Mouse (Mus musculus) liver, adult 2 months (tissue): ENCODE data around the gene Smap1. TPM values are rescaled to one million over a fixed set of nuclear protein-coding genes. Genes with fewer than 3 reads are reported as not detected.
A peak's percentile ranks its signal among the peaks of the same experiment; 100 is the strongest.

ENCODE experiments used
- DNase-seq: peaks from one replicate; pipeline ENCODE4 v3.0.0-alpha.2; 2011; ENCODE audit warnings: low read depth, low spot score; ENCODE audit errors: extremely low read depth
- H3K27ac ChIP-seq: fragments of 200-500 bp; replicated peaks from 2 replicates; pipeline ENCODE4 v1.5.1; 2012; ENCODE audit warnings: low read depth, mild to moderate bottlenecking, control low read depth, inconsistent platforms, low read length; ENCODE audit not compliant: insufficient read depth
- H3K27me3 ChIP-seq: fragments of 200-500 bp; 2 replicates; pipeline ENCODE4 v1.6.1; 2012; ENCODE audit warnings: mild to moderate bottlenecking, moderate library complexity, low read length, inconsistent platforms; ENCODE audit not compliant: control insufficient read depth, insufficient read depth
- H3K36me3 ChIP-seq: fragments of 200-500 bp; 2 replicates; pipeline ENCODE4 v1.6.1; 2012; ENCODE audit warnings: low read length, inconsistent platforms; ENCODE audit not compliant: control insufficient read depth, insufficient read depth
- H3K4me1 ChIP-seq: fragments of 200-500 bp; 2 replicates; pipeline ENCODE4 v1.6.1; 2011; ENCODE audit warnings: low read length; ENCODE audit not compliant: control insufficient read depth, insufficient read depth
- H3K4me3 ChIP-seq: fragments of 200-500 bp; 2 replicates; pipeline ENCODE4 v1.5.1; 2011; ENCODE audit warnings: low read depth, mild to moderate bottlenecking, control low read depth, low read length, moderate library complexity; ENCODE audit not compliant: insufficient read depth
- H3K79me2 ChIP-seq: fragments of 200-500 bp; 2 replicates; pipeline ENCODE4 v1.6.1; 2012; ENCODE audit warnings: inconsistent platforms, mild to moderate bottlenecking, low read length, moderate library complexity; ENCODE audit not compliant: control insufficient read depth, insufficient read depth
- H3K9ac ChIP-seq: fragments of 200-500 bp; 2 replicates; pipeline ENCODE4 v1.6.1; 2012; ENCODE audit warnings: low read depth, mild to moderate bottlenecking, control low read depth, inconsistent platforms, low read length
- CTCF ChIP-seq: fragments of 200-500 bp; IDR thresholded peaks from 2 replicates; pipeline ENCODE4 v1.5.1; 2011; ENCODE audit warnings: low read depth, low read length, control low read depth
- POLR2A ChIP-seq: fragments of 200-500 bp; IDR thresholded peaks from 2 replicates; pipeline ENCODE4 v1.6.1; 2011; ENCODE audit warnings: low read length, control low read depth; ENCODE audit not compliant: insufficient read depth; ENCODE audit errors: extremely low read depth
- WGBS: fragments of 180-500 bp; shearing (Covaris S2); methylation state at CpG from one replicate; pipeline ENCODE4 v1.1.7; 2018; 5-methylcytosine and 5-hydroxymethylcytosine counted together
- polyA plus RNA-seq: library from polyadenylated mRNA; depleted of rRNA; stranded (reverse); fragments of >200 nt; gene quantifications from 2 replicates; pipeline ENCODE4 v1.2.3, GENCODE M21; 2012
- total RNA-seq: library from RNA; depleted of rRNA; stranded (reverse); fragments of >200 nt; gene quantifications from 2 replicates; pipeline ENCODE4 v1.2.3, GENCODE M21; 2014

Gene Smap1
- total and polyA plus RNA-seq, 2 experiments, result 11.2 to 14.4 TPM

DNA sequence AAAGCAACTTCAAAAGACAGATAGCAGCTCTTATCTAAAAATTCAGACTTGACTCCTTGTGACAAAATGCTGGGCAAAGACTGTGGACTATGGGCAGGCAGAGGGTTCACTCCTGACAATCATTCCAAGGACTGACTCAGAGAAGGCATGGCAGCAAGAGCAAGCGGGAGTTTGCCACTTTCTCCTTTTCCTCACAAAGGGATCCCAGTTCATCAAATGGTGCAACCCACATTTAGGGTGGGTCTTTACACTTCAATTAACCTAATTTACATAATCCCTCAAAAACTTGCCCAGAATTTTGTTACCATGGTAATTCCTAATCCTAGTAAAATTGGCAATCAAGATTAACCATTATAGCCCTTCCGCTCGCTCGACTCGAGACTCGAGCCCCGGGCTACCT lies 37.2 kb downstream of the Smap1 start:
- no peak for DNase-seq
- Histone ChIP-seq H3K36me3 (peaks cover 2% of the 10 kb centered on the region; the same call in 1 of the 2 replicates), H3K79me2 (no peaks in the 10 kb centered on the region; the same call in 1 of the 2 replicates), H3K9ac (no peak overlapping the region), H3K27me3 (no peaks in the 10 kb centered on the region), H3K27ac (no peak overlapping the region), H3K4me3 (no peak overlapping the region), H3K4me1 (no peaks in the 10 kb centered on the region)
- no peak for TF ChIP-seq CTCF
- TF ChIP-seq POLR2A, result no peak
- 95% methylated on average over 7 of the region's 7 CpGs for WGBS

DNA sequence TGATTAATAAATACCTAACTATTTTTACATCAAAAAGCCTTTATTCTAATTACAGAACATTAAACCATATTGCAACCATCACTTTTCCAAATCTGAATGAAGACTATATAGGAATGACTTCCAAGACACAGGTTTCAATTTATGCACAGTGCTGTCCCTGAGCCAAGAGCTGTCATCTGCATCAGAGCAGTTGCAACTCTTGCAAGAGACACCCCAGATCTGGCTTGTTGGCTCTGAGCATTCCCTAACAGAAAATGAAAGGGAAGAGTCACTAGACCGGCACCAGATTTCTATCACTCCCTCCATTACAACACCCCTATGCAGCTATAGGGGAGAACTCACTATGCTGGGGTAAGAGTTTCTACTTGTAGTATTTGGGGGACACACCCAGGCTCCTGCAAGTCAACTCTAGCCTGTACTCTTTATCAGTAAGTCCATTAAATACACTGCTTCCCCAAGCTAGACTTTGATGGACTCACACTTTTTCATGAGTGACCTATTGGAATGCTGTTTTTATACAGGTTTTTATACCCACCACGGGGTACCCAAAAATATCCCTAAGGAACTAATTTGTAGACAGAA lies 37.9 kb downstream of the Smap1 start:
- no peak for DNase-seq
- Histone ChIP-seq H3K27me3 (no peaks in the 10 kb centered on the region), H3K27ac (no peak overlapping the region), H3K79me2 (no peaks in the 10 kb centered on the region; the same call in 1 of the 2 replicates), H3K9ac (no peak overlapping the region), H3K36me3 (peaks cover 2% of the 10 kb centered on the region), H3K4me1 (no peaks in the 10 kb centered on the region), H3K4me3 (no peak overlapping the region)
- WGBS, result 85% methylated on average over 2 of the region's 2 CpGs
- TF ChIP-seq POLR2A, result no peak
- TF ChIP-seq CTCF, result no peak

DNA sequence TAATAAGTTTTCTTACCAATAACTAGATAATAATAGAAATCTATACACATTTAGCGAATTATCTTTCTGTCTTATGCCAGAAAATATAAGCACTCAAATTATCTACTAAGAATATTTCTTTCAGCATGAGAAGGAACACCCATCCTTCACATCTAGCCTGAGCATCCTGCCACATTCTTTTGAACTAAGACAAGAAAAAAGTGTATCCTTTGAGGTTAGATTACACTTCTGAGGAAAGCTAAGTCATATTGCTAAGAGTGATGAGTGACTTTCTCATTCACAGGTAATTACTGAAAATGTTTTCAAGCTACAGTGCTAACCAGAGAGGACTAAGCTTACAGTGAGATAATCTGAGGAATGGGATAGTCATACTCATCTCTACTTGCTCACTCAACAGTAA lies 39.4 kb downstream of the Smap1 start:
- Histone ChIP-seq H3K4me1 (no peaks in the 10 kb centered on the region), H3K4me3 (no peak overlapping the region), H3K79me2 (no peaks in the 10 kb centered on the region; the same call in 1 of the 2 replicates), H3K9ac (no peak overlapping the region), H3K27me3 (no peaks in the 10 kb centered on the region), H3K27ac (no peak overlapping the region), H3K36me3 (peaks cover 2% of the 10 kb centered on the region)
- 100% methylated on average over 1 of the region's 1 CpGs for WGBS
- no peak for DNase-seq
- no peak for TF ChIP-seq POLR2A
- no peak for TF ChIP-seq CTCF

DNA sequence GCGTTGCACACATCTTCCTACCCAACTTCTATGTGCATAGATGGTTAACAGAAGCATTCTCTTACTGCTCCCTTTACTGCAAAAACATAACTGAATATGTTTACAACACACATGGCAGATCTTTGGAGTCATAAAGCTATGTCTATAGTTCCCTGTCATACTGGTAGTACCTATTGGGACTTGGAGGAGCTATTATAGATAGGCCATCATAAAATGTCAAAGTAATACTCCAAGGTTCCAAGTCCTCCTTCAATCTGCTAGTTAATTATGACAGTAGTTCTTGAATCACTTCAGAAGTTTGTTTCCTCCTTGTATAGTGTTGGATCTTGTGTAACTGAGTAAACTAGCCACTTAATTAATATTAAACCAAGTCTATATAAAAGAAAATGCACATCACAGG lies 49.9 kb downstream of the Smap1 start:
- H3K79me2 ChIP-seq, result no peaks in the 10 kb centered on the region
- peaks cover 17% of the 10 kb centered on the region for H3K36me3 ChIP-seq
- H3K4me1 ChIP-seq, result no peaks in the 10 kb centered on the region
- WGBS, result 97% methylated on average over 1 of the region's 1 CpGs
- no peak for DNase-seq
- no peaks in the 10 kb centered on the region for H3K27me3 ChIP-seq
- TF ChIP-seq POLR2A, result no peak
- TF ChIP-seq CTCF, result no peak
- no peak overlapping the region for H3K9ac ChIP-seq
- no peak overlapping the region for H3K4me3 ChIP-seq
- no peak overlapping the region for H3K27ac ChIP-seq

DNA sequence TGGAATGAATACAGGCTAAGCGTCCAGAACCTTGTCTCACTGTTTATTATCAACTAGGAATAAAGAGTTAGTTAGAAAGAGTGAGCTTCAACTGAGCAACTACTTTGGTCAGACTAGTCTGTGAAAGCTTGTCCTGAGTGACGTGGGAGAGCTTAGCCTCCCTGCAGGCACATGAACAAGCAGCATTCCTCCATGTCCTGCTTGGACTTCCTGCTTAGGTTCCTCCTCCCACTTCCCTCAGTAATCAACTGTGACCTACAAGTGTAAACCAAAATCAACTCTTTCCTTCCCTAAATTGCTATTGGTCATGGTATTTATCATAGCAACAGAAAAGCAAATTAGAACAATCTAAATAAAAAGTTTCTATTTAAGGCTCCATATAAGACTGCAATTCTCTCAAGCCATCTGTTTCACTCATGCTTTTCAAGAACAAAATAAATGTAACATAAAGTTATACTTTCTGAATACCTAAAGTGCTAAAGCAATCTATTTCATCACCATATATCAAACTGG lies 54.7 kb downstream of the Smap1 start:
- peak; percentile 13 for DNase-seq
- no peaks in the 10 kb centered on the region for H3K4me1 ChIP-seq
- H3K79me2 ChIP-seq, result no peaks in the 10 kb centered on the region
- H3K27me3 ChIP-seq, result no peaks in the 10 kb centered on the region
- H3K36me3 ChIP-seq, result peaks cover 16% of the 10 kb centered on the region
- TF ChIP-seq POLR2A (no peak), CTCF (no peak)
- 74% methylated on average over 2 of the region's 2 CpGs for WGBS
- no peak overlapping the region for H3K4me3 ChIP-seq
- H3K27ac ChIP-seq, result no peak overlapping the region
- no peak overlapping the region for H3K9ac ChIP-seq

DNA sequence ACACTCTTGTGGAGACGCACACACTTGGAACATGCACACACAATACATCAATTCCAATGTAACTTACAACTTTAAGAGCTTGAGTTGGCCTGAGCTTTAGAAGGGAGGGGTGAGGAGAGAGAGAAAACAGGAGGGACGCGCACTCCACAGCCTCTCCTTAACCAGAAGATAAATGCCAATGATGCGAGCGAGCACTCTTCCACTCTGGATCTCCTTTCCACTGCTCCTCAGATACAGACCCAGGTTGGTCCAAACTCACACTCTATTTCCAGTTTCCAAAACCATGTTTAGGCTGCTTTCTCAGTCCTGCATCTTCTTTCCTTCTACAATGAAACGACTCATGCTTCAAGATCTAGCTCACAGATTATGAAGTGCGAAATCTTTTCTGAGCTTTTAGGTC lies 56.6 kb downstream of the Smap1 start:
- H3K9ac ChIP-seq, result no peak overlapping the region
- no peak for DNase-seq
- H3K27me3 ChIP-seq, result no peaks in the 10 kb centered on the region
- H3K79me2 ChIP-seq, result no peaks in the 10 kb centered on the region
- H3K4me1 ChIP-seq, result no peaks in the 10 kb centered on the region
- H3K36me3 ChIP-seq, result peaks cover 13% of the 10 kb centered on the region
- WGBS, result 97% methylated on average over 7 of the region's 7 CpGs
- H3K4me3 ChIP-seq, result no peak overlapping the region
- no peak overlapping the region for H3K27ac ChIP-seq
- TF ChIP-seq CTCF (no peak), POLR2A (no peak)
